Mouse (Mus musculus) ES-CJ7 (cell line): Measurements from ENCODE around the gene Pnpla5.
A peak's percentile ranks its signal among the peaks of the same experiment; 100 is the strongest.
"Not testable (repeated sequence)": the region's sequence is repeated elsewhere in the genome, so short reads cannot be mapped to it uniquely, and the experiment has no call there.

Experiments
- DNase-seq: peaks from one replicate; pipeline ENCODE4 v3.0.0; 2011; ENCODE audit warnings: low read depth, low spot score

Gene Pnpla5

GRCm38 (mm10) chr15:84123075-84123474 lies at the start of gene Pnpla5:
Gene Pnpla5 (minus strand): TSS chr15:84123175.
- DNase-seq = no peak

GRCm38 (mm10) chr15:84171166-84171565 lies 48.2 kb upstream of the Pnpla5 start:
- peak; percentile 38 for DNase-seq

GRCm38 (mm10) chr15:84169511-84169910 lies 46.5 kb upstream of the Pnpla5 start:
- DNase-seq = no peak

GRCm38 (mm10) chr15:84168170-84169161 lies 45.5 kb upstream of the Pnpla5 start:
- peak; percentile 44 for DNase-seq

GRCm38 (mm10) chr15:84167600-84167999 lies 44.6 kb upstream of the Pnpla5 start, which contains the start of gene Pnpla3:
Gene Pnpla3 (plus strand): TSS chr15:84167837.
- peak; percentile 97 for DNase-seq

GRCm38 (mm10) chr15:84166818-84167217 lies 43.8 kb upstream of the Pnpla5 start:
- no peak for DNase-seq

- DNase-seq = no peak
These were observed 38.9 kb upstream of the Pnpla5 start for GRCm38 (mm10) chr15:84161871-84162270.

- not testable (repeated sequence) for DNase-seq
These were observed 34.6 kb upstream of the Pnpla5 start for GRCm38 (mm10) chr15:84157530-84157929.

GRCm38 (mm10) chr15:84156158-84156557 lies 33.2 kb upstream of the Pnpla5 start:
- DNase-seq = no peak

- DNase-seq = no peak
These were observed 18.0 kb upstream of the Pnpla5 start for GRCm38 (mm10) chr15:84140929-84141328.

- no peak for DNase-seq
These were observed 17.1 kb upstream of the Pnpla5 start for GRCm38 (mm10) chr15:84140109-84140508.

- DNase-seq = no peak
These were observed 16.6 kb upstream of the Pnpla5 start for GRCm38 (mm10) chr15:84139592-84140005.

- DNase-seq = peak; percentile 46
These were observed 13.8 kb upstream of the Pnpla5 start for GRCm38 (mm10) chr15:84136473-84137415.

GRCm38 (mm10) chr15:84135472-84135871 lies 12.5 kb upstream of the Pnpla5 start:
- peak; percentile 86 for DNase-seq

- DNase-seq = no peak
These were observed 10.5 kb upstream of the Pnpla5 start for GRCm38 (mm10) chr15:84133440-84133839.

GRCm38 (mm10) chr15:84131971-84132370 lies 9.0 kb upstream of the Pnpla5 start:
- no peak for DNase-seq

- DNase-seq = peak; percentile 88
These were observed 8.3 kb upstream of the Pnpla5 start for GRCm38 (mm10) chr15:84131096-84131786.

- peak; percentile 45 for DNase-seq
These were observed 3.9 kb upstream of the Pnpla5 start for GRCm38 (mm10) chr15:84126871-84127270.

GRCm38 (mm10) chr15:84126447-84126846 lies 3.5 kb upstream of the Pnpla5 start:
- DNase-seq = no peak

GRCm38 (mm10) chr15:84124086-84124485 lies 1.1 kb upstream of the Pnpla5 start:
- DNase-seq = no peak

GRCm38 (mm10) chr15:84121036-84121435 lies 1.9 kb downstream of the Pnpla5 start:
- DNase-seq = no peak
